Mouse (Mus musculus) heart, embryonic 12.5 days (tissue): ENCODE measurements around the gene Fgfr1op2. TPM values are rescaled to one million over a fixed set of nuclear protein-coding genes. Genes with fewer than 3 reads are reported as not detected.

ENCODE experiments used
- ATAC-seq: fragments of 200-750 bp; cut with Nextera tagmentation; 2 replicates; pipeline ENCODE4 v1.8.0; 2017; ENCODE audit warnings: moderate TSS enrichment, moderate library complexity; ENCODE audit not compliant: insufficient number of reproducible peaks, low FRiP score
- H3K27ac ChIP-seq: fragments of 300-500 bp; sonication (generic); 2 replicates; pipeline ENCODE4 v1.5.1; 2016; ENCODE audit warnings: mild to moderate bottlenecking, moderate library complexity; ENCODE audit not compliant: poor library complexity, severe bottlenecking
- H3K27me3 ChIP-seq: fragments of 300-500 bp; sonication (generic); replicated peaks from 2 replicates; pipeline ENCODE4 v1.6.1; 2016; ENCODE audit warnings: mild to moderate bottlenecking, moderate library complexity
- H3K36me3 ChIP-seq: fragments of 300-500 bp; sonication (generic); 2 replicates; pipeline ENCODE4 v1.6.1; 2016; ENCODE audit warnings: mild to moderate bottlenecking, moderate library complexity
- H3K4me1 ChIP-seq: fragments of 300-500 bp; sonication (generic); replicated peaks from 2 replicates; pipeline ENCODE4 v1.6.1; 2016; ENCODE audit warnings: mild to moderate bottlenecking
- H3K4me2 ChIP-seq: fragments of 300-500 bp; sonication (generic); 2 replicates; pipeline ENCODE4 v1.6.1; 2016; ENCODE audit warnings: mild to moderate bottlenecking, moderate library complexity
- H3K4me3 ChIP-seq: fragments of 300-500 bp; sonication (generic); 2 replicates; pipeline ENCODE4 v1.5.1; 2016; ENCODE audit warnings: mild to moderate bottlenecking
- H3K9ac ChIP-seq: fragments of 300-500 bp; sonication (generic); 2 replicates; pipeline ENCODE4 v1.6.1; 2016; ENCODE audit warnings: mild to moderate bottlenecking, moderate library complexity
- H3K9me3 ChIP-seq: fragments of 300-500 bp; sonication (generic); replicated peaks from 2 replicates; pipeline ENCODE4 v1.6.1; 2016; ENCODE audit warnings: mild to moderate bottlenecking, moderate library complexity
- WGBS: fragments of 180-500 bp; shearing (Covaris S2); methylation state at CpG from one replicate; pipeline ENCODE4 v1.1.7; 2016; 5-methylcytosine and 5-hydroxymethylcytosine counted together
- polyA plus RNA-seq: library from polyadenylated mRNA; unstranded; fragments of >200 nt; fragmentation: Nextera tagmentation; extraction: Ambion mirVana; gene quantifications from 2 replicates; pipeline ENCODE4 v1.2.1, GENCODE M21; 2016

The Fgfr1op2 gene
- polyA plus RNA-seq, 1 experiment from 2014 or later = 85.9 TPM

DNA sequence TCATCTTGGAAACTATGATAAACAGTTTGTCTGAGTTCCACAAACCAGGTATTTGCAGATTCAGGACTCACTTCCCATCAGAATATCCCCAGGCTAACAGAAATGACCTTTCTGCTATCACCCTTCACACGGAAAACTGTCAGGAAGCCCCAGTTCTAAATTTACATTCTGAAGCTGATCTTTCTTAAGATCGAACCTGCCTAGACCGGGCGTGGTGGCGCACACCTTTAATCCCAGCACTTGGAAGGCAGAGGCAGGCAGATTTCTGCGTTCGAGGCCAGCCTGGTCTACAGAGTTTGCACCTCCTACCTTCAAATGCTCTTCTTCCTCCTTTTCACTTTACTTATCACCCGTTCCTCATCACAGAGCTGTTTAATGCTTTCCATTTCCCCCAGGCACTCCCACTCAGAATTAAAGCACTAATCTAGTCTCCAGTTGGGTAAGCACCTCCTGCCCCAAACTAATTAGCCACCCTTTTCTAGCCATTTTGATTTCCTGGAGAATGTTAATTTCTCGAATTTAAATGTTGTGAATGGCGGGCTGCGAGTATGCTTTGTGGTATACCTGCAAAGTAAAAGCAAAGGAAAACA is 64.7 kb downstream of the Fgfr1op2 start:
- Histone ChIP-seq H3K4me3 (peak overlapping the region; percentile 78), H3K4me2 (peak overlapping the region; percentile 80), H3K9me3 (no peaks in the 10 kb centered on the region), H3K36me3 (no peaks in the 10 kb centered on the region), H3K27ac (peak overlapping the region; percentile 20; the same call in 1 of the 2 replicates), H3K9ac (peak overlapping the region; percentile 90; the same call in 1 of the 2 replicates), H3K4me1 (peaks cover 10% of the 10 kb centered on the region), H3K27me3 (no peaks in the 10 kb centered on the region)
- ATAC-seq = no peak
- 57% methylated on average over 11 of the region's 11 CpGs for WGBS

DNA sequence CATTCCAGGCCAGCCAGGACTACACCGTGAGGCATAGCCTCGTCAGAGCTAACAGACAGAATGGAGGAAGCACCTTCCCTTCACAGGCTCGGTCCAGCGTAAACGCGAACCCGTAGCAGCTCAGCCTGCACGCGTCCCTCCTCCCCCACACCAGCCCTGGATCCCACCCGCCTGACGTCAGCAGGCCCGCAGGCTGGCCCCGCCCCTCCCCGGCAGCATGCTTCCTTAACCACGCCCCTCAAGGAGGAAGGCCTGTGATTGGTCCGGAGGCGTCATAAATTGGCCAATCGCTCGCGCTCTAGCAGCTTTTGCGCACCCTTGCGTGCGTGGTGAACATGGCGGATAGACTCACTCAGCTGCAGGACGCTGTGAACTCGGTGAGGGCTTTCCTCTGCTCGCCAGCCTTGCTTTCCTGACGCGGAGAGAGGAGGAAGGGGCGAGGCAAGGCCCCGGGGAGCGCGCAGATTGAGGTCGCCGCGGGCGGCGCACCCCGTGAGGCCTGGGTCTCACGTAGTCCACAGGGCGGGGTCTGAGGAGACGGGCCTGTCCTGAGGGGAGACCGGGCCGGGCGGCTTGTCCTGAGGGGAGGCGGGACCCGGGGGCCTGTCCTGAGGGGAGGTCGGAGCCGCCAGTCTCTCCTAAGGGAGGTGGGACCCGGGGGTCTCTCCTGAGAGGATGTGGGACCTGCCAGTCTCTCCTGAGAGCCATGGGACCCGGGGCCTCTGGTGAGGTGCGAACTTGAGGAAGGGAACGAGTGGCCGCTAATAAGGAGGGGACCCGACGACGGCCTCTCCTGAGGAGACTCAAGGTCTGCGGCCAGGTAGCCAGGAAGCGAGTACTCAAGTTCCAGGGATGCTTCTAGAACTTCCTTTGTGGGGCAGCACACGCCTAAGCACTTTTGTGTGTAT is 65.5 kb downstream of the Fgfr1op2 start, which contains the start of the genes Med21 and Tm7sf3:
Gene Med21, plus strand, starts transcription at position 272 of the 908 bp plus-strand sequence.
Gene Tm7sf3, minus strand, starts transcription at position 549 of the 908 bp plus-strand sequence.
- peak; percentile 97 for ATAC-seq
- peak within 1 kb of the TSS; percentile 90 for H3K9ac ChIP-seq
- peak within 1 kb of the TSS; percentile 91 for H3K27ac ChIP-seq
- under 1% methylated on average over 60 of the region's 60 CpGs for WGBS
- no peaks in the 10 kb centered on the region for H3K36me3 ChIP-seq
- H3K4me1 ChIP-seq = peaks cover 10% of the 10 kb centered on the region
- peak within 1 kb of the TSS; percentile 80 for H3K4me2 ChIP-seq
- H3K9me3 ChIP-seq = no peaks in the 10 kb centered on the region
- H3K27me3 ChIP-seq = no peaks in the 10 kb centered on the region
- peak within 1 kb of the TSS; percentile 78 for H3K4me3 ChIP-seq

DNA sequence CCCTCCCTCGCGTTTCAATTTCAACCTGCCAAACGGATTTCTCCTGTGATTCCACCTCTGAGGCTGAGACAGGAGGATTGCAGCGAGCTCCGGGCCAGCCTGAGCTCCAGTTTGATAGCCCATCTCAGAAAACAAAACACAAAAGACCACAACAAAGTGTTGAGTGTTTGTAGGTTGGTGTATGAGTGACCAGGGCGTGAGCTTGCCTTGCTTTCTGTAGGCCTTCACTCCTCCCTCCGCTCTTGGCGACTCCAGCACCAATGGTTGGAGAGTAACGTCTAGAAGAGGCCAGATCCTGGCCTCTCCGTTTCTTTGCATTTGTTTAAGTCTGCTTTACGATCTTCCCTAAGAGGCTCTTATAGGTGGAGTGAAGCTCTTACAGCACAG is 66.2 kb downstream of the Fgfr1op2 start:
- 27% methylated on average over 11 of the region's 11 CpGs for WGBS
- Histone ChIP-seq H3K4me3 (peak overlapping the region; percentile 78), H3K9ac (peak overlapping the region; percentile 90), H3K36me3 (no peaks in the 10 kb centered on the region), H3K4me2 (peak overlapping the region; percentile 80), H3K9me3 (no peaks in the 10 kb centered on the region), H3K27me3 (no peaks in the 10 kb centered on the region), H3K4me1 (peaks cover 10% of the 10 kb centered on the region), H3K27ac (peak overlapping the region; percentile 91)
- ATAC-seq = no peak

Other genes with a start within 250 kb of the Fgfr1op2 start
- 32.4 and 40.7 TPM in 2 replicates for gene Itpr2, start 75.0 kb upstream of the Fgfr1op2 start, polyA plus RNA-seq
- 57.4 and 60.5 TPM in 2 replicates for gene Ints13, start 632 bp downstream of the Fgfr1op2 start, polyA plus RNA-seq
- 130 and 136 TPM in 2 replicates for gene Med21, start 65.3 kb downstream of the Fgfr1op2 start, polyA plus RNA-seq
- 49.4 and 51.7 TPM in 2 replicates for gene Tm7sf3, start 65.6 kb downstream of the Fgfr1op2 start, polyA plus RNA-seq
- 50.6 and 52.7 TPM in 2 replicates for gene Stk38l, start 147.8 kb downstream of the Fgfr1op2 start, polyA plus RNA-seq
- gene Arntl2, start 218.9 kb downstream of the Fgfr1op2 start, polyA plus RNA-seq = 3.1 and 3.5 TPM in 2 replicates